Mouse (Mus musculus): ENCODE results near the gene Rpusd3. TPM values are rescaled to one million over a fixed set of nuclear protein-coding genes. Genes with fewer than 3 reads are reported as not detected.

Rpusd3 gene
- total and polyA plus RNA-seq, 3 experiments = 24.8 to 34.1 TPM; not detected in 1

- no peak overlapping the region for H3K4me3 ChIP-seq (ENCODE audit: control insufficient read depth in 1 of 2, insufficient read depth in 1 of 2, low read depth in 2 of 2, low read length in 2 of 2)
- H3K27me3 ChIP-seq (ENCODE audit: control insufficient read depth in 1 of 2, insufficient read depth in 2 of 2, low read length in 2 of 2) = no peaks in the 10 kb centered on the region
- H3K9me3 ChIP-seq (replicated peaks; ENCODE audit: insufficient read depth, low read length) = no peaks in the 10 kb centered on the region
- TF ChIP-seq E2F4 (IDR thresholded peaks at IDR 0.05; ENCODE audit: borderline replicate concordance, low read depth, low read length) (no peak), NRF1 (IDR thresholded peaks at IDR 0.05; ENCODE audit: insufficient read depth, low read depth, low read length, poor library complexity, severe bottlenecking) (no peak), ZKSCAN1 (IDR thresholded peaks at IDR 0.05; ENCODE audit: low read depth, low read length) (no peak), TCF12 (IDR thresholded peaks at IDR 0.05; ENCODE audit: low read depth, low read length) (no peak), UBTF (IDR thresholded peaks at IDR 0.05; ENCODE audit: borderline replicate concordance, insufficient read depth, low read depth, low read length) (no peak), RCOR1 (IDR thresholded peaks at IDR 0.05; ENCODE audit: low read depth, low read length) (no peak), GABPA (IDR thresholded peaks at IDR 0.05; ENCODE audit: low read depth, low read length) (no peak), ETS1 (IDR thresholded peaks at IDR 0.05; ENCODE audit: low read depth, low read length) (no peak), MYB (IDR thresholded peaks at IDR 0.05; ENCODE audit: low read depth, low read length) (no peak), EP300 (IDR thresholded peaks at IDR 0.05; ENCODE audit: low read depth in 1 of 2, low read length in 2 of 2) (no peak), RAD21 (IDR thresholded peaks at IDR 0.05; ENCODE audit: low read depth, low read length) (no peak)
- no peak overlapping the region for H3K27ac ChIP-seq (ENCODE audit: control insufficient read depth, low read depth, low read length)
- H3K9ac ChIP-seq (ENCODE audit: control insufficient read depth, low read depth, low read length, poor library complexity, severe bottlenecking) = no peak overlapping the region
- H3K79me2 ChIP-seq (ENCODE audit: control insufficient read depth, insufficient read depth, low read length, poor library complexity) = peaks cover 3% of the 10 kb centered on the region
- H3K4me1 ChIP-seq (ENCODE audit: control insufficient read depth in 1 of 2, insufficient read depth in 2 of 2, low read length in 2 of 2) = no peaks in the 10 kb centered on the region
- no peak for DNase-seq (ENCODE audit: low read depth, low spot score)
- H3K36me3 ChIP-seq (ENCODE audit: control insufficient read depth in 1 of 2, insufficient read depth in 2 of 2, low read length in 2 of 2) = peaks cover 2 to 52% of the 10 kb centered on the region in 2 experiments; a peak in 2 of 4 replicates
These were observed 33.1 kb downstream of the Rpusd3 start for GRCm38 (mm10) chr6:113386025-113386424.

DNA sequence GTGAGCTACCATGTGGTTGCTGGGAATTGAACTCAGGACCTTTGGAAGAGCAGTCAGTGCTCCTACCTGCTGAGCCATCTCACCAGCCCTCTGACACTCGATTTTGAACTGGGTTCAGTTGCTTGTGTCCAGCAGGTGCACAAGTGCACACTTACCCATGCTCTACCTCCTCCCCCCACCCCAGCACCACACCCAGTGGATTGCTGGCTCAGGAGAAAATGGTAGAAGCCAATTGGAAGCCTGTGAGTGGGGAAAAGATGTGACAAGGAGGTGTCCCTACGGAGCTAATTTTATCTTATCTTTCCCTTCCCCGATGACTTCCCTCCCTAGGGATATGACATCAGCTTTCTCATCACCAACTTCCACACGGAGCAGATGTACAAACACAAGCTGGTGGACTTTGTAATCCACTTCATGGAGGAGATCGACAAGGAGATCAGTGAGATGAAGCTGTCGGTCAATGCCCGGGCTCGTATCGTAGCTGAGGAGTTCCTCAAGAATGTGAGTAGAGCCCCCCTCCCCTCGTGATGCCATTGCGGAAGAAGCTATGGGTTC lies 33.9 kb downstream of the Rpusd3 start:
- Histone ChIP-seq H3K9me3 (replicated peaks; ENCODE audit: insufficient read depth, low read length) (no peaks in the 10 kb centered on the region), H3K4me1 (ENCODE audit: control insufficient read depth in 1 of 2, insufficient read depth in 2 of 2, low read length in 2 of 2) (no peaks in the 10 kb centered on the region), H3K27me3 (ENCODE audit: control insufficient read depth in 1 of 2, insufficient read depth in 2 of 2, low read length in 2 of 2) (no peaks in the 10 kb centered on the region), H3K27ac (ENCODE audit: control insufficient read depth, low read depth, low read length) (no peak overlapping the region), H3K4me3 (ENCODE audit: control insufficient read depth in 1 of 2, insufficient read depth in 1 of 2, low read depth in 2 of 2, low read length in 2 of 2) (no peak overlapping the region), H3K9ac (ENCODE audit: control insufficient read depth, low read depth, low read length, poor library complexity, severe bottlenecking) (no peak overlapping the region), H3K79me2 (ENCODE audit: control insufficient read depth, insufficient read depth, low read length, poor library complexity) (peaks cover 8% of the 10 kb centered on the region), H3K36me3 (ENCODE audit: control insufficient read depth in 1 of 2, insufficient read depth in 2 of 2, low read length in 2 of 2) (peaks cover 4 to 53% of the 10 kb centered on the region in 2 experiments)
- TF ChIP-seq MEF2A (IDR thresholded peaks at IDR 0.05; ENCODE audit: extremely low read depth, insufficient replicate concordance, low read depth, low read length, poor library complexity, severe bottlenecking) (no peak), ZKSCAN1 (IDR thresholded peaks at IDR 0.05; ENCODE audit: low read depth, low read length) (no peak), BHLHE40 (IDR thresholded peaks at IDR 0.05; ENCODE audit: borderline replicate concordance, low read depth, low read length) (no peak), ZNF384 (IDR thresholded peaks at IDR 0.05; ENCODE audit: low read depth, low read length) (no peak), MAFK (IDR thresholded peaks at IDR 0.05; ENCODE audit: borderline replicate concordance, low read depth, low read length) (no peak)
- no peak for DNase-seq (ENCODE audit: low read depth, low spot score)

Measured in MEL (cell line).